Mouse (Mus musculus) kidney, postnatal 4 days (tissue): ENCODE results near the gene Vasp.

Source experiments
- DNase-seq, 2 experiments: peaks; one replicate each; pipeline ENCODE4 v3.0.0; 2021; ENCODE audit warnings: mixed read lengths in 2 of 2

Gene Vasp

GRCm38 (mm10) chr7:19271238-19272172, at the start of gene Vasp:
TSS of gene Vasp (minus strand) at chr7:19271817.
- DNase-seq, result peak; percentile 86 to 91

GRCm38 (mm10) chr7:19320637-19321036, 49.0 kb upstream of the Vasp start:
- DNase-seq, result no peak

GRCm38 (mm10) chr7:19319906-19320305, 48.3 kb upstream of the Vasp start:
- peak; percentile 97 to 99 for DNase-seq

- DNase-seq, result peak in 1 of 2 experiments; percentile 32
These were observed 47.8 kb upstream of the Vasp start for GRCm38 (mm10) chr7:19319458-19319857.

GRCm38 (mm10) chr7:19318676-19319075, 47.1 kb upstream of the Vasp start:
- DNase-seq, result no peak

GRCm38 (mm10) chr7:19318201-19318600, 46.6 kb upstream of the Vasp start:
- DNase-seq, result no peak

- no peak for DNase-seq
These were observed 45.0 kb upstream of the Vasp start for GRCm38 (mm10) chr7:19316451-19317161.

- DNase-seq, result no peak
These were observed 42.4 kb upstream of the Vasp start for GRCm38 (mm10) chr7:19314033-19314432.

GRCm38 (mm10) chr7:19311991-19312390, 40.4 kb upstream of the Vasp start:
- DNase-seq, result no peak

- DNase-seq, result peak; percentile 97 to 98
These were observed 38.4 kb upstream of the Vasp start, which contains the start of gene Fosb for GRCm38 (mm10) chr7:19309884-19310641. TSS of gene Fosb (minus strand) at chr7:19310051.

- DNase-seq, result peak in 1 of 2 experiments; percentile 38
These were observed 37.8 kb upstream of the Vasp start for GRCm38 (mm10) chr7:19309278-19309883.

- peak; percentile 96 to 97 for DNase-seq
These were observed 37.0 kb upstream of the Vasp start for GRCm38 (mm10) chr7:19308454-19309277.

GRCm38 (mm10) chr7:19307739-19308453, 36.3 kb upstream of the Vasp start:
- peak; percentile 82 to 89 for DNase-seq

GRCm38 (mm10) chr7:19306819-19307738, 35.5 kb upstream of the Vasp start:
- DNase-seq, result no peak

- DNase-seq, result no peak
These were observed 34.5 kb upstream of the Vasp start for GRCm38 (mm10) chr7:19305796-19306765.

GRCm38 (mm10) chr7:19305413-19305735, 33.8 kb upstream of the Vasp start:
- no peak for DNase-seq

- peak; percentile 20 to 38 for DNase-seq
These were observed 33.1 kb upstream of the Vasp start for GRCm38 (mm10) chr7:19304501-19305412.
